Mouse (Mus musculus): ENCODE measurements around the gene Arhgap19.

- TF ChIP-seq CTCF (IDR thresholded peaks at IDR 0.05; ENCODE audit: low read depth) (no peak), EP300 (IDR thresholded peaks at IDR 0.05; ENCODE audit: low read depth) (peak; percentile 82)
Measured at GRCm38 (mm10) chr19:41835816-41836215, 34.0 kb upstream of the Arhgap19 start.

Data from liver, embryonic 14.5 days (tissue).